Mouse (Mus musculus) midbrain, embryonic 15.5 days (tissue): Measurements from ENCODE around the gene Zfp385c. TPM values are rescaled to one million over a fixed set of nuclear protein-coding genes. Genes with fewer than 3 reads are reported as not detected.

Experiments
- ATAC-seq: fragments of 200-750 bp; cut with Nextera tagmentation; replicated peaks from 2 replicates; pipeline ENCODE4 v1.8.0; 2017; ENCODE audit warnings: moderate TSS enrichment
- H3K27ac ChIP-seq: fragments of 300-500 bp; sonication (generic); 2 replicates; pipeline ENCODE4 v1.5.1; 2015; ENCODE audit warnings: mild to moderate bottlenecking, inconsistent platforms
- H3K27me3 ChIP-seq: fragments of 300-500 bp; sonication (generic); replicated peaks from 2 replicates; pipeline ENCODE4 v1.6.1; 2015; ENCODE audit warnings: inconsistent platforms
- H3K36me3 ChIP-seq: fragments of 300-500 bp; sonication (generic); replicated peaks from 2 replicates; pipeline ENCODE4 v1.6.1; 2015; ENCODE audit warnings: inconsistent platforms
- H3K4me1 ChIP-seq: fragments of 300-500 bp; sonication (generic); 2 replicates; pipeline ENCODE4 v1.6.1; 2015; ENCODE audit warnings: inconsistent platforms
- H3K4me2 ChIP-seq: fragments of 300-500 bp; sonication (generic); 2 replicates; pipeline ENCODE4 v1.6.1; 2015; ENCODE audit warnings: inconsistent platforms, mild to moderate bottlenecking, moderate library complexity
- H3K4me3 ChIP-seq: fragments of 300-500 bp; sonication (generic); 2 replicates; pipeline ENCODE4 v1.5.1; 2015; ENCODE audit warnings: mild to moderate bottlenecking, inconsistent platforms
- H3K9ac ChIP-seq: fragments of 300-500 bp; sonication (generic); 2 replicates; pipeline ENCODE4 v1.6.1; 2015; ENCODE audit warnings: mild to moderate bottlenecking, inconsistent platforms
- H3K9me3 ChIP-seq: fragments of 300-500 bp; sonication (generic); 2 replicates; pipeline ENCODE4 v1.6.1; 2016; ENCODE audit warnings: inconsistent platforms
- WGBS: fragments of 180-500 bp; shearing (Covaris S2); methylation state at CpG from one replicate; pipeline ENCODE4 v1.1.7; 2015; ENCODE audit warnings: mixed read lengths; 5-methylcytosine and 5-hydroxymethylcytosine counted together
- polyA plus RNA-seq: library from polyadenylated mRNA; unstranded; fragments of >200 nt; fragmentation: Nextera tagmentation; extraction: Ambion mirVana; gene quantifications from 2 replicates; pipeline ENCODE4 v1.2.1, GENCODE M21; 2015

The Zfp385c gene
- polyA plus RNA-seq, 1 experiment from 2014 or later: 0.99 TPM

DNA sequence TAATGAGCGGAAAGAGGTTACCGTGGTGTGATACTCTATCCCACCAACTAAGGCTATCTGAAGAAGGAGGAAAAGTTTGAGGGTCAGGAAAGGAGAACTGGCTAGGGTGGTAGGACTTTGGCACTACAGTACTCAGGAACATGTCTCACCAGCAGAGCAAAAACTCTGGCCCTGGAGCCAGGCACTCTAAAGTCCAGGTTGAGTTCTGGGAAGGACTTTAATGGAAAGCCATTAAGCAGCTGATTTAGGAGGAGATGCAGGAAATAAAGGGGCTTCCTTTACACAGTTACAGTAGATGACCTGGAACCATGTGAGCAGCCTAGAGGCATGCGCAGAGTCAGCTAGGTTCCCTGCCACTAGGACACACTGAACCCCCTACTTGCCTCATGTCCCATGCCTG lies 34.9 kb upstream of the Zfp385c start:
- Histone ChIP-seq H3K4me3 (no peak overlapping the region), H3K9me3 (no peaks in the 10 kb centered on the region), H3K4me2 (no peak overlapping the region), H3K36me3 (0 out of 2 replicates have a peak, but pooled peaks cover 6% of the 10 kb centered on the region), H3K27me3 (no peaks in the 10 kb centered on the region), H3K4me1 (peaks cover 5% of the 10 kb centered on the region; the same call in 1 of the 2 replicates), H3K9ac (no peak overlapping the region), H3K27ac (no peak overlapping the region)
- WGBS: 97% methylated on average over 3 of the region's 3 CpGs
- no peak for ATAC-seq

DNA sequence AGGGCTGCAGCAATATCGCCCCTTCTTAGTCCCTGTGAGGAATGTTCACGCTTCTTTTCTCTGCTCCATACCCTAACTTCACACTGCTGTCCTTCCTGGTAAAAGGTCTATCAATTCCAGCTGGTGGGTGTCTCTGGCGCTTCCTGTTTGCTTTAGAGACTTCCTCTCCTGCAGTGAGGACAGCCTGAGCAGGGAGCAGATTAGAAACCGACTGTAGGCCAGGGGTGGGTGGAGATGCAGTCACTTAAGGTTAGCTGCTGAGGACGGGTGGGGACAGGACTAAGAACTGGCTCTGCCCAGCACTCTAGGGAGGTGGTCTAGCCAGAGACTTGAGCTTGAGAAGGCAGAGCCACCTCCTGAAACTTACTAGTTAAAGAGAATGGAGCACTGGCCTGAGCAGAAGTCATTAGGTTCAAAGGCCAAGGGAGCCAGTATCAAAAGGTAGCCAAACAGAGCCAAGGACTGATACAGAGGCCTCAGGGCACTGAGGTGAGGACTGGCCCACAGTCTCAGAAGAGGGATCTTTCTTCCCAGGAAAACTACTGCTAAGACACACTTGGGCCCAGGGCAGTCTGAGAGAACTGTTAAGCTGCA lies 32.8 kb upstream of the Zfp385c start:
- Histone ChIP-seq H3K36me3 (0 out of 2 replicates have a peak, but pooled peaks cover 6% of the 10 kb centered on the region), H3K27me3 (no peaks in the 10 kb centered on the region), H3K9me3 (no peaks in the 10 kb centered on the region), H3K4me3 (no peak overlapping the region), H3K9ac (no peak overlapping the region), H3K4me2 (no peak overlapping the region), H3K27ac (no peak overlapping the region), H3K4me1 (peaks cover 14% of the 10 kb centered on the region; the same call in 1 of the 2 replicates)
- no peak for ATAC-seq
- WGBS: 66% methylated on average over 5 of the region's 5 CpGs

DNA sequence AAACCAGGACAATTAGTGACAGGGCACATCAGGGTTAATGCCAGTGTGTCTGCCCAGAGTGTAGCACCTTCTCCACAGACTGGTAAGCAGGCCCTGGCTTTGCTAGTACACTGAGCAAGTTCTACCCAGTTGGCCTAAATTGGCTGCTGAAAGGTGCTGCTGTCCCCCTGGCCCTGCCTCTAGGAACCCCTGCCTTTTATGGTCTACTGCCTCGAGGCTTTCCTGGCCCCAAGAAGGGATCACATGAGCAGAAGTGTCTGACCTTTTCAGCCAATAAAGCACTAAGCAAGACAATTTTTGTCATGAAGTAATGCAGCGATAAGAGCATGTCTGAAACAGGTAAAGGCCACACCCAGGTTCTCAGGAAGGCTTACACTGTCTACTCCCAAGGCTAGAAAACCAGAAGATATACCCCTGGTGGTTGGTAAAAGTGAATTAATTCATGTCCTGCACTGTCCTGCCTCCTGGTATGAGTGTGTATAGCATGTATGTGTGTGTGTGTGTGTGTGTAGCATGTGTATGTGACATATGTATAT lies 30.3 kb upstream of the Zfp385c start:
- no peak overlapping the region for H3K4me3 ChIP-seq
- H3K27me3 ChIP-seq: no peaks in the 10 kb centered on the region
- no peak overlapping the region for H3K27ac ChIP-seq
- H3K4me2 ChIP-seq: no peak overlapping the region
- 70% methylated on average over 2 of the region's 2 CpGs for WGBS
- ATAC-seq: no peak
- H3K9me3 ChIP-seq: no peaks in the 10 kb centered on the region
- H3K36me3 ChIP-seq: peaks cover 9% of the 10 kb centered on the region
- no peak overlapping the region for H3K9ac ChIP-seq
- H3K4me1 ChIP-seq: peaks cover 14% of the 10 kb centered on the region; the same call in 1 of the 2 replicates

DNA sequence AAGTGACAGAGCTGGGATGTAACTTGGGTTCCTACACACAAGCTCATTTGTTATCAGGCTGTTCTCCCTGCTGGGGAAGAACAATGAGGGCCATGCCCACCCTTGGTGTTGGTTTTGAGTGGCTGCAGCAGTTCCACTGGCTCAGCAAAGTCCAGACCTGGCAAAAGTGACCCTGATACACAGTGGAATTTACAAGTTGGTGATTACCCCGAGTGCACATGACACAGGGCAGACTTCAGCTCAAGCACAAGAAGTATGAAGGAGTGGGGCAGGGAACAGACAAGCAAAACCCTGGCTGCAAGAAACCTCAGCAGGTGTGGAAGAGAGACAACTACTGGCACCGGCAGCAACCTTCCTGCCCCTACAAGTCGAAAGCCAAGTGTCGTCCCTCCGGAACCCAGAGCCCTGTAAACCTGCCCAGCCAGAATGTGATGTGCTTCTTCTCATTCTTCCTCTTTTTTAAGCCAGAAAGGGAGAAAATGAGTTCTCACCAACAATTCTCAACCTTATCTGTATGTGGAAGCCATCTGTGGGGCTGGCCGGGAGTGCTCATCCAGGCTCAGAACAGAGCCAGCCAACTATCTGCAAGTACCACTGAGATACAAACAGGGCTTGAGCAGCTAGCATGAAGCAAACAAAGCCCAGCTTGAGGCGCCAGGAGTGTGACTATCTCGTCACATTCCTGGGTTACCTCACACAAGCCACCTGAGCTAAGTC lies 29.7 kb upstream of the Zfp385c start:
- H3K27ac ChIP-seq: peak overlapping the region; percentile 27; the same call in 1 of the 2 replicates
- H3K36me3 ChIP-seq: peaks cover 15% of the 10 kb centered on the region
- no peak overlapping the region for H3K4me3 ChIP-seq
- H3K9me3 ChIP-seq: no peaks in the 10 kb centered on the region
- no peaks in the 10 kb centered on the region for H3K27me3 ChIP-seq
- H3K9ac ChIP-seq: 0 out of 2 replicates have a peak overlapping the region, but pooled peaks have one; percentile 1
- no peak overlapping the region for H3K4me2 ChIP-seq
- peaks cover 14% of the 10 kb centered on the region; the same call in 1 of the 2 replicates for H3K4me1 ChIP-seq
- 70% methylated on average over 8 of the region's 8 CpGs for WGBS
- no peak for ATAC-seq

DNA sequence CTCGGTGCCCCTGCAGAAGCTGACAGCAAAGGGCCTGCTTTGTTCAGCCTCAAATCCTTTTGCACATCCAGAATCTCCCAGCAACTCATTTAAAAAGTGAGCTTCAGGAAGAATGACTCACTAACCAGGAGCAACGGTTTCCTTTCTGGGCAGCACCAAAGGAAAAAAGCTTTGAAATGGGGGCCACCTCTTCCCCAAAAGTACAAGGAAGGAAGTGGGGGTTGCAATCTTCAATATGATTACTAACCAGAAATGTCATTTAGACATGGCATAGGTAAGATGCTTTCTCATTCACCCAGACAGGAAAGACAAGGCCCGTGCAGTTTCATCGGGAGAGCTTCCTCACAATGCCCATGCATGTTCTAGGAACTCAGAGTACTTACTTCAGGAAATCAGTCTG lies 29.0 kb upstream of the Zfp385c start:
- ATAC-seq: no peak
- no peak overlapping the region for H3K9ac ChIP-seq

DNA sequence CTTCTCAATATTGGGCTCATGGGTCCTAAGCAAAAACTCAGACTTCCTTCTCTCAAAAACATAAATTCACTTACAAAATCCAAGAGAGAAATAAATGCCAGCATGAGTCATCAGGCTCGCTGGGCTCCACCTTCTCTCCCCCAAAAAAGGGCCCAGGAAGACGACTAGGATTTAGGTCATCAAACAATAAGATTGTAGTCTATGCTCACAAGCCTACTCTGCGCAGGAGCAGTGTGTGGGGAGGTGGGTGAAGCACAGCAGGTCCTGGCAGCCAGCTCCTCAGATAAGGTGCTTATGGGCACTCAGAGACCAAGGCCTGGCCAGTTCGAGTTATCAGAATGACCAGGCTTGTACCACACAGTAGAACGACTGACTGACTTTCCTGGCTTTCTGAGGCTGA lies 28.1 kb upstream of the Zfp385c start:
- 0 out of 2 replicates have a peak overlapping the region, but pooled peaks have one; percentile 27 for H3K27ac ChIP-seq
- H3K36me3 ChIP-seq: peaks cover 22% of the 10 kb centered on the region
- H3K9me3 ChIP-seq: no peaks in the 10 kb centered on the region
- 73% methylated on average over 5 of the region's 5 CpGs for WGBS
- H3K4me3 ChIP-seq: no peak overlapping the region
- no peak overlapping the region for H3K9ac ChIP-seq
- H3K4me1 ChIP-seq: peaks cover 14% of the 10 kb centered on the region; the same call in 1 of the 2 replicates
- ATAC-seq: no peak
- H3K4me2 ChIP-seq: no peak overlapping the region
- H3K27me3 ChIP-seq: no peaks in the 10 kb centered on the region

More for the DNA sequence above, 29.0 kb upstream of the Zfp385c start:
- Histone ChIP-seq H3K4me2 (no peak overlapping the region), H3K4me3 (no peak overlapping the region), H3K27ac (peak overlapping the region; percentile 27; the same call in 1 of the 2 replicates), H3K4me1 (peaks cover 14% of the 10 kb centered on the region; the same call in 1 of the 2 replicates), H3K9me3 (no peaks in the 10 kb centered on the region), H3K36me3 (peaks cover 19% of the 10 kb centered on the region), H3K27me3 (no peaks in the 10 kb centered on the region)
- 51% methylated on average over 4 of the region's 4 CpGs for WGBS

DNA sequence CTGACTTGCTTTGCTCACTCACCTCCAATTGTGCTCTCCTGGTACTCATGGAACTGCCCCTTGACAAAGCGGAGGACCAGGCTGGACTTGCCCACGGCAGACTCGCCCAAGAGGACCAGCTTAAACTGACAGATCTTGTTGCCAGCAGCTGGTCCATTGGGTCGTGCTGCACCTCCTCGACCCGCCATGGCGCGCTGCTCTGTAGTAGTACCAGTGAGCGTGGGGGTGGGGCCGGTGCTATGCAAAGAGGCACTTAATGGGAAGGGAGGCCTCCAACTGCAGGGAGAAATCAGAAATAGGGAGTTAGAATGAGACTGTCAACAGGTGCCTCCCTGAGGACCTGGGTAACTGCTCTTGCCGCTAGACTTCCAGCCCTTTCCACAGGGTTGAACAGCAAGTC lies 27.6 kb upstream of the Zfp385c start:
- peaks cover 22% of the 10 kb centered on the region for H3K36me3 ChIP-seq
- no peaks in the 10 kb centered on the region for H3K9me3 ChIP-seq
- peaks cover 14% of the 10 kb centered on the region; the same call in 1 of the 2 replicates for H3K4me1 ChIP-seq
- WGBS: 86% methylated on average over 11 of the region's 11 CpGs
- ATAC-seq: no peak
- H3K27me3 ChIP-seq: no peaks in the 10 kb centered on the region
- no peak overlapping the region for H3K4me2 ChIP-seq
- no peak overlapping the region; the same call in 1 of the 2 replicates for H3K27ac ChIP-seq
- H3K9ac ChIP-seq: no peak overlapping the region
- no peak overlapping the region for H3K4me3 ChIP-seq

DNA sequence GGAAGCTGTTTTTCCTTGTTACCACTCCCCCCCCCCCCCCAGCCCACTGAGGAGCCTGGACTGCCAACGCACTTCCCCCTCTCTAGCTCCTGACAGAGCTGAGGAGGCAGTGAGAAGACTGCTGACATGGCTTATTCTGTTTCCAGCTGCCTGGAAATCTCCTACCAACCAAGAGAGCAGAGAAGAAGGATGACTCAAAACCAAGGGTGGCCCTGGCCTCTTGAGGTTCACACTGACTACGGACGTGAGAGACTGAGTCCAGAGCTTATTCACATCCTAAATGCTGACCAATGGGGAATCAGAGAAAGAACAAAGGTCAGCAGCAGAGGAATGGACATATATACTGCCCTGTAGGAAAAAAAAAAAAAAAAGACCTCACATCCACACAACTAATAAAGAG lies 27.1 kb upstream of the Zfp385c start:
- H3K36me3 ChIP-seq: peaks cover 22% of the 10 kb centered on the region
- WGBS: 90% methylated on average over 3 of the region's 3 CpGs
- no peak for ATAC-seq

DNA sequence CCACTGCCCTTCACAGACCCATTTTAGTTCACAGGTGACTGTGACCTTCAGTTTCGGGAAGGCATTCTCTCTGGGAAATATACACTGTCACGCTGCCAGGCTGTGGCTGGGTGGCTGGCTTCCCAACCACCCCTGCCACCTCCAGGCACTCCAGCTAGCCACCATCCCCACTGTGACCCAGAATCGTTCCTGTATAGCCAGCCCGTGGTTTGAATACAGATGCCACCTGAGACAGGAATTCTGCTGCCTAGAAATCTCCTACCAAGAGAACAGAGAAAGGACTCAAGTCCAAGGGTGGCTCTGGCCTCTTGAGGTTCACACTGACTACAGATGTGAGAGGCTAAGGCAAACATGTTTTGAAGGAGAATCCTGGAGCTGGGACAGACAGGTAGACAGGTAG lies 26.6 kb upstream of the Zfp385c start:
- 91% methylated on average over 4 of the region's 4 CpGs for WGBS

More for the DNA sequence above, 27.1 kb upstream of the Zfp385c start:
- Histone ChIP-seq H3K27me3 (no peaks in the 10 kb centered on the region), H3K9ac (no peak overlapping the region), H3K4me1 (peaks cover 14% of the 10 kb centered on the region; the same call in 1 of the 2 replicates), H3K4me3 (no peak overlapping the region), H3K4me2 (no peak overlapping the region), H3K9me3 (no peaks in the 10 kb centered on the region), H3K27ac (no peak overlapping the region)

DNA sequence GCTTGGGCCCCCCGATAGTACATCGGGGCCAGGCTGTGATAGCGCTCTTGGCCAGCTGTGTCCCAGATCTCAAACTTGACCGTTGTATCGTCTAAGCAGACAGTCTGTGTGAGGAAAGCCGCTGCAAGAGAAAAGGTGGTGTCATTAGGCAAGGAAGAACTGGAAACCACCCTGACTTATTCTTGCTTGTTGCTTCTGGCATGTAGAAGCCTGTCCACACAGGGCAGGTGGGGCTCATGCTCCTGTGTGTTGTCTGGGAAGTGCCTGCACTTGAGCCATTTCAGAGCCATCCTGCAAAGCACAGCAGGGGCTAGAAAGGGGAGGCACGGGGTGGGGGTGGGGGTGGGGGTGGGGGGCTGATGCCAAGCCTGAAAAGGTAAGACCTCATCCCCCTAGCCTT lies 26.2 kb upstream of the Zfp385c start:
- Histone ChIP-seq H3K4me1 (peaks cover 22% of the 10 kb centered on the region), H3K27me3 (no peaks in the 10 kb centered on the region), H3K4me3 (no peak overlapping the region), H3K4me2 (no peak overlapping the region), H3K36me3 (peaks cover 22% of the 10 kb centered on the region), H3K27ac (no peak overlapping the region), H3K9ac (no peak overlapping the region), H3K9me3 (no peaks in the 10 kb centered on the region)
- WGBS: 94% methylated on average over 7 of the region's 7 CpGs
- ATAC-seq: no peak

More for the DNA sequence above, 26.6 kb upstream of the Zfp385c start:
- H3K4me1 ChIP-seq: peaks cover 18% of the 10 kb centered on the region
- no peak overlapping the region for H3K27ac ChIP-seq
- peaks cover 22% of the 10 kb centered on the region for H3K36me3 ChIP-seq
- no peaks in the 10 kb centered on the region for H3K9me3 ChIP-seq
- no peak for ATAC-seq
- H3K27me3 ChIP-seq: no peaks in the 10 kb centered on the region
- no peak overlapping the region for H3K9ac ChIP-seq
- H3K4me3 ChIP-seq: no peak overlapping the region
- H3K4me2 ChIP-seq: no peak overlapping the region

DNA sequence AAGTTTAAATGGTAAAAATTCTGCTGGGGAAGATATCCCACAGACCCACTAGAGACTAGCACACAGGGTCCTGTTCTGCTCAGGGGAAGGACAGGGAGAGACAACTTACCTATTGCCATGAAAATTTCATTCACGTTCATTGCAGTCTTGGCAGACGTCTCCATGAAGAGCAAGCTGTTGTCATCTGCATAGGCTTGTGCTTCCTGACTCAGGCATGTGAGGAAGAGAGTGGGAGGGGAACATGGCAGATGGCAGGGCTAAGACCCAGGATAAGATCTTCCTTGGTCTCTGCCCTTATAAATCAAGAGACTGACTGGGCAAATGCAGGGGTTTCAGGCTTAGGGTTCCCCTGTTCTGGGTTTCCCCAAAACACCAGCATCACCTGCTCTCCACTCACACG lies 24.4 kb upstream of the Zfp385c start:
- Histone ChIP-seq H3K27ac (no peak overlapping the region), H3K36me3 (peaks cover 22% of the 10 kb centered on the region), H3K4me1 (peaks cover 16% of the 10 kb centered on the region), H3K9me3 (no peaks in the 10 kb centered on the region), H3K27me3 (no peaks in the 10 kb centered on the region), H3K9ac (no peak overlapping the region; the same call in 1 of the 2 replicates), H3K4me3 (no peak overlapping the region), H3K4me2 (no peak overlapping the region)
- ATAC-seq: no peak
- 87% methylated on average over 3 of the region's 3 CpGs for WGBS

DNA sequence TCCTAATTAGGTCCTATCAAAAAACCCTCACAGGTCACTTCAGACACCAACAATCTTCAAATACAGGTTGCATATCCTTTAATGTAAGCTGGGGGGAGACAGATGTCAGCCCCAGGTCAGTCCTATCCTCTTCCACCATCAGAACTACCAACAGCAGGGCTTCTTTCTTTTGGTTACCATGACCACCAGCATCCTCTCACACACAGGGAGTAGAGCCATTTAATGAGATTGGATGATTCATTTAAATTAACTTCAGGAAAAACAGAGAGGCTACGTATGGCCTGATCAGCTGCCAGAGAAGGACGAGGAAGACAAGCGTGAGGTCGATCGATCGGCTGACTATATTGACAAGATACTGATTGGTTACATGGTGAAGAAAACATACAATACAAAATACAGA lies 22.7 kb upstream of the Zfp385c start:
- Histone ChIP-seq H3K9ac (no peak overlapping the region), H3K27ac (no peak overlapping the region), H3K4me2 (no peak overlapping the region), H3K36me3 (peaks cover 27% of the 10 kb centered on the region), H3K27me3 (no peaks in the 10 kb centered on the region), H3K9me3 (no peaks in the 10 kb centered on the region), H3K4me1 (peaks cover 21% of the 10 kb centered on the region), H3K4me3 (no peak overlapping the region)
- no peak for ATAC-seq
- 75% methylated on average over 6 of the region's 6 CpGs for WGBS
